In genomic region chr1:173367356-173368046, GRCm38 (mm10) we compare ENCODE assay signal across 8 mouse cellular contexts. TPM values are rescaled to one million over a fixed set of nuclear protein-coding genes. Genes with fewer than 3 reads are reported as not detected.
DNase-seq lines count a peak whose midpoint lies in the region; ATAC-seq lines count a peak whose summit lies in the region.

TSS of gene Cadm3 (minus strand) at chr1:173367695.

- ATAC-seq in forebrain, embryonic 15.5 days (replicated peaks) = peak; percentile 92
- ATAC-seq in hindbrain, embryonic 11.5 days (ENCODE audit: low FRiP score) = peak; percentile 92
- ATAC-seq in neural tube, embryonic 15.5 days (ENCODE audit: low FRiP score) = peak; percentile 90

- H3K4me2 ChIP-seq in forebrain, embryonic 15.5 days (replicated peaks) = peak within 1 kb of the TSS; percentile 81
- H3K4me2 ChIP-seq in hindbrain, embryonic 11.5 days (replicated peaks; ENCODE audit: low read depth, low read length) = peak within 1 kb of the TSS; percentile 84
- peak within 1 kb of the TSS; percentile 87 for H3K4me2 ChIP-seq in neural tube, embryonic 15.5 days

- no peaks in the 10 kb centered on the region for H3K9me3 ChIP-seq in forebrain, embryonic 15.5 days
- H3K9me3 ChIP-seq in hindbrain, embryonic 11.5 days (ENCODE audit: control insufficient read depth, low read length) = no peaks in the 10 kb centered on the region
- H3K9me3 ChIP-seq in limb, embryonic 10.5 days (replicated peaks) = no peaks in the 10 kb centered on the region
- no peaks in the 10 kb centered on the region for H3K9me3 ChIP-seq in neural tube, embryonic 15.5 days (replicated peaks)

- H3K36me3 ChIP-seq in forebrain, embryonic 15.5 days = no peaks in the 10 kb centered on the region
- no peaks in the 10 kb centered on the region for H3K36me3 ChIP-seq in hindbrain, embryonic 11.5 days (ENCODE audit: control insufficient read depth, insufficient read depth, low read length)
- no peaks in the 10 kb centered on the region for H3K36me3 ChIP-seq in limb, embryonic 10.5 days
- no peaks in the 10 kb centered on the region for H3K36me3 ChIP-seq in neural tube, embryonic 15.5 days

- H3K4me3 ChIP-seq in forebrain, embryonic 15.5 days = peak within 1 kb of the TSS; percentile 77
- peak within 1 kb of the TSS; percentile 83 for H3K4me3 ChIP-seq in hindbrain, embryonic 11.5 days (ENCODE audit: low read depth, low read length)
- peak within 1 kb of the TSS; percentile 66 for H3K4me3 ChIP-seq in limb, embryonic 10.5 days
- peak within 1 kb of the TSS; percentile 74 for H3K4me3 ChIP-seq in neural tube, embryonic 15.5 days (replicated peaks)

- H3K27me3 ChIP-seq in forebrain, embryonic 15.5 days = no peaks in the 10 kb centered on the region
- 0 out of 2 replicates have a peak, but pooled peaks cover 4% of the 10 kb centered on the region for H3K27me3 ChIP-seq in hindbrain, embryonic 11.5 days (ENCODE audit: control insufficient read depth, insufficient read depth, low read length)
- H3K27me3 ChIP-seq in limb, embryonic 10.5 days (ENCODE audit: low read depth, poor library complexity, severe bottlenecking) = peaks cover 60% of the 10 kb centered on the region
- H3K27me3 ChIP-seq in neural tube, embryonic 15.5 days (replicated peaks) = no peaks in the 10 kb centered on the region

- peak within 1 kb of the TSS; percentile 91 for H3K9ac ChIP-seq in forebrain, embryonic 15.5 days (replicated peaks)
- peak within 1 kb of the TSS; percentile 89 for H3K9ac ChIP-seq in hindbrain, embryonic 11.5 days (ENCODE audit: low read depth, low read length)
- peak within 1 kb of the TSS; percentile 91 for H3K9ac ChIP-seq in neural tube, embryonic 15.5 days (replicated peaks)

- H3K4me1 ChIP-seq in forebrain, embryonic 15.5 days = peaks cover 30% of the 10 kb centered on the region
- no peaks in the 10 kb centered on the region; the same call in 1 of the 2 replicates for H3K4me1 ChIP-seq in hindbrain, embryonic 11.5 days (replicated peaks; ENCODE audit: control insufficient read depth, insufficient read depth, low read length)
- H3K4me1 ChIP-seq in limb, embryonic 10.5 days = peaks cover 23% of the 10 kb centered on the region
- H3K4me1 ChIP-seq in neural tube, embryonic 15.5 days = peaks cover 42% of the 10 kb centered on the region

- intact Hi-C loops in heart, postnatal 10 days (cut with DNase I) = no loop called here

- WGBS in forebrain, embryonic 15.5 days = under 1% methylated on average over 46 of the region's 46 CpGs
- WGBS in hindbrain, embryonic 11.5 days = 0% methylated on average over 36 of the region's 46 CpGs
- 1% methylated on average over 42 of the region's 46 CpGs for WGBS in limb, embryonic 10.5 days
- WGBS in neural tube, embryonic 15.5 days = under 1% methylated on average over 45 of the region's 46 CpGs

- DNase-seq in heart, adult 11 months = peak; percentile 94
- no peak for DNase-seq in heart, postnatal 10 days
- peak; percentile 87 to 91 for DNase-seq in cerebellum, adult 18-20 months
- peak; percentile 81 for DNase-seq in hindbrain, embryonic 11.5 days (ENCODE audit: low spot score)
- peak; percentile 59 for DNase-seq in limb, embryonic 10.5 days (ENCODE audit: low spot score)
- no peak for DNase-seq in thymus, postnatal 10 days (ENCODE audit: low spot score in 2 of 2)

- peak within 1 kb of the TSS; percentile 88 for H3K27ac ChIP-seq in forebrain, embryonic 15.5 days (replicated peaks)
- H3K27ac ChIP-seq in hindbrain, embryonic 11.5 days (ENCODE audit: low read depth, low read length) = peak within 1 kb of the TSS; percentile 71
- H3K27ac ChIP-seq in limb, embryonic 10.5 days = peak within 1 kb of the TSS; percentile 68
- peak within 1 kb of the TSS; percentile 94 for H3K27ac ChIP-seq in neural tube, embryonic 15.5 days (replicated peaks)

RNA-seq across cellular contexts. Expression of gene Cadm3, which starts in this region (rescaled TPM):
- 1 to 10 TPM; 2.5 TPM for total RNA-seq in heart, postnatal 10 days (2021)
- 38.1 and 39.7 TPM in 2 replicates for polyA plus RNA-seq in forebrain, embryonic 15.5 days (2015; fragmentation: Nextera tagmentation; extraction: Ambion mirVana)
- 29.8 and 30.7 TPM in 2 replicates for polyA plus RNA-seq in hindbrain, embryonic 11.5 days (2014; fragmentation: Nextera tagmentation; extraction: Ambion mirVana)
- polyA plus RNA-seq in limb, embryonic 10.5 days (2016; fragmentation: Nextera tagmentation; extraction: Ambion mirVana) = 0.29 and 0.49 TPM in 2 replicates
- polyA plus RNA-seq in neural tube, embryonic 15.5 days (2015; fragmentation: Nextera tagmentation; extraction: Ambion mirVana) = 61.0 and 91.8 TPM in 2 replicates

Comparison
In these comparisons a context has a peak if more than half of its experiments do, and no peak if none do; other contexts are left out.
1. RNA of gene Cadm3 (polyA plus RNA-seq): 61.0 to 91.8 TPM in neural tube, embryonic 15.5 days, 38.1 to 39.7 TPM in forebrain, embryonic 15.5 days and 29.8 to 30.7 TPM in hindbrain, embryonic 11.5 days; 0.29 to 0.49 TPM in limb, embryonic 10.5 days; every median in the first group is over 10 times any median in the second.
2. DNase-seq: peak in heart, adult 11 months (single experiment), cerebellum, adult 18-20 months (2 of 2) and hindbrain, embryonic 11.5 days (single experiment); none in heart, postnatal 10 days (0 of 2) and thymus, postnatal 10 days (0 of 2).
3. Peak in DNase-seq, H3K4me3 ChIP-seq and H3K27ac ChIP-seq in limb, embryonic 10.5 days; RNA of the gene not detected or under 1 TPM.
4. Peak in every context shown above with its lines, with median percentiles within 50 percentile points of each other: ATAC-seq, H3K27ac ChIP-seq, H3K4me2 ChIP-seq, H3K4me3 ChIP-seq and H3K9ac ChIP-seq.